Mouse (Mus musculus): ENCODE results near the gene Rps15.

Rps15 gene

GRCm38 (mm10) chr10:80315315-80315714, 23.1 kb downstream of the Rps15 start:
- no peak for DNase-seq (ENCODE audit: low read depth, low spot score)

- no peak for DNase-seq (ENCODE audit: low read depth, low spot score)
These were observed 24.1 kb downstream of the Rps15 start for GRCm38 (mm10) chr10:80316359-80316781.

DNA sequence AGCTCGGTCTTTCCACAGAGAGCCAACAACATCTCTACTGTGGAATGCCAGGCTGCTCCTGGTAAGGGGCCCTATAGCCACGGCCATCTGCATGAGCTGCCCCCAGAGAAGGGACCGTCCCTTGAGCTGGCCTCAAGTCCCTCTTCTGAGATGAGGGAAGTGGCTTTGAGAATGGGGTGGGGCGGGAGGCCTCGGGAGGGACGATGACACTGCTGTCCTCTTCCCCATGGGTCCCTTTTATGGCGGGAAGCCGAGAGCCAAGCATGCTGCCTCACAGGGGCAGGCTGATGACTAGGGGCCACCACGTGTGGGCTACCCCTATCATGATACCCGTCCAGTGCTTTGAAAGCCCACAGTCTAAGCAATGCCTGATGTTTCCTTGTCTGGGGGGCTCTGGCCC, 24.8 kb downstream of the Rps15 start:
- DNase-seq (ENCODE audit: low read depth, low spot score): no peak

GRCm38 (mm10) chr10:80320340-80320760, 28.1 kb downstream of the Rps15 start, which contains the start of gene 2310011J03Rik:
Gene 2310011J03Rik, minus strand, starts transcription at chr10:80320537.
- peak; percentile 89 for DNase-seq (ENCODE audit: low read depth, low spot score)

DNA sequence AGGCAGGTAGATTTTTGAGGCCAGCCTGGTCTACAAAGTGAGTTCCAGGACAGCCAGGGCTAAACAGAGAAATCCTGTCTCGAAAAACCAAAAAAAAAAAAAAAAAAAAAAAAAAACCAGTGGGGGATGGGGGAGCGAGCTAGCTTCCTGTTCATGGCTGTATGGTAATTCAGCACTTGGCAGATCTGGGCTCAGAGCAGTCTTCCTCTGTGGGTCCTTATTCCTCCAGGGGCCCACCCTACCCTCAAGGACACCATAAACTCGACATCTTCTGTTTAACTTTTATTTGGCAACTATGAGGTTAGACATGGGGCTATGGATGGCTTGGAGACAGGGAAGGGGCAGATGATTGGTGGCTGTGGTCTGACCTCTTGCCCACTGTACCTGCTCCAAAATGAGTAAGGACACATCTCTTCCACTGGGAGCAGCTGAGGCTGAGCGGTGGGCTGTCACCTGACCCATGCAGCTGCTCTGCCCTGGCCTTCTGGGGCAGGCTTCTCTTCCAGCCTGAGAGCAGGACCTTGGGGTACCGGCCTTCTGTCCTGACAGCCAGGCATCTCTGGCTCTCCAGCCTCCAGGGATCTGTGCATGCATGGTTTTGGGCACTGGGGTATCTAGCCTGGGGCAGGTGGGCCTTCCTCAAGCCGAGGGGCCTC, 28.9 kb downstream of the Rps15 start:
- DNase-seq (ENCODE audit: low read depth, low spot score): no peak

GRCm38 (mm10) chr10:80321670-80322581, 29.7 kb downstream of the Rps15 start:
- DNase-seq (ENCODE audit: low read depth, low spot score): no peak

- DNase-seq (ENCODE audit: low read depth, low spot score): no peak
These were observed 30.6 kb downstream of the Rps15 start for GRCm38 (mm10) chr10:80322811-80323211.

DNA sequence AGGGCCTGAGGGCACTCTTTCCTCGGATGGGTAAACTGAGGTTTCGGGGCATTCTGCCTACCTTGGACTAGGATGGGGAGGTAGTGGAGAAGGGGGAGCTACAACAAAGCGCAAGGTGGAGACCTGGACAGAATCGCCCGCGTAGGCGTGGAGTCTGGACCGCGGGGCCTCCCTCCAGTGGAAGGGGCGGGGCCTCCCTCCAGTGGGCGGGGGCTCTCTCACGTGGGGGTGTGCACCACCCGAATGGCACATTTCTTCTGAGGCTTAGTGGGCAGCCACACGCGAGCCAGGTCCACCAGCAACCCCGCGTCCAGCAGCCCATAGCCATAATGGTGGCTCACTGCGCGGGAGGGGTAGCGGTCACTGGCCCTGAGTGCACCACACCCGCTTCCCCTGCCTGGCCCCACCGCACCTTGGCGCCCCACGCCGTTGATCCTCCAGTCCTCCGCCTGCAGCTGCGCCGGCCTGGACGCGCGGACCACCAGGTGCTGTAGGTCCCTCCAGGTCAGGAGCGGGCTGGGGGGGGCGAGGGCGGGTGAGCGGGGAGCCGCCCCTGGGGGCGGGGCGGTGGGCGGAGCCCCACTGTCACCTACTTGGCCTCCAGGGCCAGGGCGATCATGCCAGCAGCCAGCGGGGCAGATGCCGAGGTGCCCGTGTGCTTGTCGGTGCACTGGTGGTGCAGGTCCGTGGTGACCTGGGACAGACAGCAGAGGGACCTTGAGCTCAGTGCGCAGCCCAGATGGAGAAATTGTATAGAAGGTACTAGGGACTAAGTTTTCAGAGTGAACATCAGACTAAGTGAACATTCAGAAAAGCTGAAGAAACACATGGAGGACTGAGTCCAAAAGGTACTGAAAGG, 31.2 kb downstream of the Rps15 start:
- peak; percentile 75 for DNase-seq (ENCODE audit: low read depth, low spot score)

DNA sequence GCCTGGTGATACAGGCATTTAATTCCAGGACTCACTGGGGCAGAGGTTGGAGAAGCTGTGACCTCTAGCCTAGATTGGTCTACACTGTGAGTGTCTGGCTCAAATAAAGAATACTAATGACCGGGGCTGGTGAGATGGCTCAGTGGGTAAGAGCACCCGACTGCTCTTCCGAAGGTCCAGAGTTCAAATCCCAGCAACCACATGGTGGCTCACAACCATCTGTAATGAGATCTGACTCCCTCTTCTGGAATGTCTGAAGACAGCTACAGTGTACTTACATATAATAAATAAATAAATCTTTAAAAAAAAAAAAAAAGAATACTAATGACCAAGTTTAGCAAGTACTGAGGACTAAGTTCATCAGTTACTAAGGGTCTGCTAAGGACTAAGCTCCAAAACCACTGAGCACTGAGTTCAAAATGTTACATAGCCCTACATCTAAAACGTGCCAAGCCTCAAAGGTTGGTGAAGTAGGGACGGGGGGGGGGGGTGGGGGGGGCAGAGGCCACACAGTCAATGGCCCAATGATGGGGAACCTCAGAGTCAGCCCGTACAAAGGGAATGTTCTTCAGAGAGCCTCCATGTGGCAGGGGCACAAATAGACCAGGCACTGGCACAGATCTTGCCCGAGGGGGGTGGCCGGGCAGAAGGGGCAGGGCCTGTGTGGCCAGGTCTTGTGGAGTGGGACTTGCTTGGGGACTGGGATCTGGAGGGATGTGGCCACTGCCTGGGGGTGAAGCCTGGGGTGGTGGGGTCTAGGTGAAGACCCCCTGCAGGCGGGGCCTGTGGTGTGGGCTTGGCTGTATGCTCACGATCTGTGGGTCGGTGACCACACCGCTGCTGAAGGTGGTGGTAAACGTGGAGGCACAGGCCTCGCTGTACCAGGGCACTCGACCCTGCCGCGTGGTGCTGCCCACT, 32.1 kb downstream of the Rps15 start:
- no peak for DNase-seq (ENCODE audit: low read depth, low spot score)

DNA sequence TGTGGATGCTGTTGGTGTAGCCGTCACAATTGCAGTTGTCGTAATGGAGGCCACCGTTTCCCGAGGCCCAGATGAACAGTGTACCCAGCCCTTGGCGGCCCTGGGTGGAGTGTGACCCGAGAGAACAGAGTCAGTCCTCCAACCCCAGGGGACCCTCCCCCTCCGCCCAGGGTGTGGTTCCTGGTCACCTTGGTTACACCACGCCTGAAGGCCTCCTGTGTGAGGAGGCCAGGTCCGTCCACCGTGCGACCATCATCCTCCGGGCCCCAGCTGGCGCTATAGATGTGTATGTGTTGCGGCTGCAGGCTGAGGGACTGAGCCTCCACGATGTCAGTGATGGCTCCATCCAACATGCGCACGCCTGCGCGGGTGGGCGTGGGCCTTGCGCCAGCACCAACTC, 32.8 kb downstream of the Rps15 start:
- DNase-seq (ENCODE audit: low read depth, low spot score): no peak

DNA sequence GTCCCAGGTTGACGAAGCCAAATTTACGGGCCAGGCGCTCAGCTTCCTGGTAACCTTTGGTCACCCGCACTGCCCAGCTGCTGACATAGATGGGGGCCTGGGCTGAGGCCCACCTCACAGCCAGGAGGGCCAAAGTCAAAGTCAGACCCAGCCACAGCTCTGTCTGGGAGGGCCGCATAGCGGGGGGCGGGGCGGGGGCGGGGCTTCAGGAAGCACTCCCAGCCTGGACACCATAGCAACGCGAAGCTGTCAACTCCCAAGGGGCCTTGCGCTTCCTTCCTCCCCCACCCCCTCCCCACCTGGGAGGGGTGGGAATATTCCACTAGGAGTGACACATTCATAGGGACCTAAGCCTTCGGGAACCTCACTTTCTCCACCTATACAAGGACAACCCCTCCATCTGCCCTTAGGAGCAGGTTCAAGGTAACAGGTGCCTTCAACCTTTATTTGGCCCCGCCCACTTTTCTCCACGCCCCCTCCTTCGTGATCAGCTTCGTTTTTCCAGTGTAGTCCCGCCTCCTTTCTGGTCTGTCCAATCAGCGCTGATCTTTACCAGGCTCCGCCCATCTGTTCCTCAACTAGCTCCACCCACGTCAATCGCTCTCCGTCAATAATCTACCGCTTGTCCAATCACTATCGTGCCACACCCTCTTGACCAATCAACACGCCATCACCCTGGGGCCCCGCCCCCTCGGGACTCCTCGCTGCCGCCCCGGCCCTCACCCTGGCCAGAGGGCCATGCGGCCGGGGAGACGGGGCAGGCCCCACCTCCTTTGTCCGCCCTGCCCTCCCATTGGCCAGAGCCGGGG, 37.2 kb downstream of the Rps15 start, which contains the start of the genes Pcsk4 and Reep6:
Gene Pcsk4, minus strand, starts transcription at position 226 of the 809 bp plus-strand sequence.
Gene Reep6, plus strand, starts transcription at position 681 of the 809 bp plus-strand sequence.
- peak; percentile 98 for DNase-seq (ENCODE audit: low read depth, low spot score)

DNA sequence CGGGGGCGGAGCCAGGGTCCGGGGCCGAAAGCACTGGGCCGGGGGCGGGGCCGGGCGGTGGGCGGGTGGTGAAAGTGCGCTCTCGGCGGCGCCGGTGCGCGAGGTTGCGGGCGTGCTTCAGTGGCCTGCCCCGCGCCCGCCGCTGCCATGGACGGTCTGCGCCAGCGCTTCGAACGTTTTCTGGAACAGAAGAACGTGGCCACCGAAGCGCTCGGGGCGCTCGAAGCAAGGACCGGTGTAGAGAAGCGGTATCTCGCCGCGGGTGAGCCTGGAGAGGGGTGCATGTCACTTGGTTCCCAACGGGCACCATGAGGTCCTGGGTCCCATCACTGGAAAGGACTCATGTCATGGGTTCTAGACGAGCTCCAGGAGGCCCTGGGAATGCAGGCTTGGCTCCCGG, 37.8 kb downstream of the Rps15 start:
- DNase-seq (ENCODE audit: low read depth, low spot score): no peak

- DNase-seq (ENCODE audit: low read depth, low spot score): no peak
These were observed 38.6 kb downstream of the Rps15 start for GRCm38 (mm10) chr10:80330888-80331287.

DNA sequence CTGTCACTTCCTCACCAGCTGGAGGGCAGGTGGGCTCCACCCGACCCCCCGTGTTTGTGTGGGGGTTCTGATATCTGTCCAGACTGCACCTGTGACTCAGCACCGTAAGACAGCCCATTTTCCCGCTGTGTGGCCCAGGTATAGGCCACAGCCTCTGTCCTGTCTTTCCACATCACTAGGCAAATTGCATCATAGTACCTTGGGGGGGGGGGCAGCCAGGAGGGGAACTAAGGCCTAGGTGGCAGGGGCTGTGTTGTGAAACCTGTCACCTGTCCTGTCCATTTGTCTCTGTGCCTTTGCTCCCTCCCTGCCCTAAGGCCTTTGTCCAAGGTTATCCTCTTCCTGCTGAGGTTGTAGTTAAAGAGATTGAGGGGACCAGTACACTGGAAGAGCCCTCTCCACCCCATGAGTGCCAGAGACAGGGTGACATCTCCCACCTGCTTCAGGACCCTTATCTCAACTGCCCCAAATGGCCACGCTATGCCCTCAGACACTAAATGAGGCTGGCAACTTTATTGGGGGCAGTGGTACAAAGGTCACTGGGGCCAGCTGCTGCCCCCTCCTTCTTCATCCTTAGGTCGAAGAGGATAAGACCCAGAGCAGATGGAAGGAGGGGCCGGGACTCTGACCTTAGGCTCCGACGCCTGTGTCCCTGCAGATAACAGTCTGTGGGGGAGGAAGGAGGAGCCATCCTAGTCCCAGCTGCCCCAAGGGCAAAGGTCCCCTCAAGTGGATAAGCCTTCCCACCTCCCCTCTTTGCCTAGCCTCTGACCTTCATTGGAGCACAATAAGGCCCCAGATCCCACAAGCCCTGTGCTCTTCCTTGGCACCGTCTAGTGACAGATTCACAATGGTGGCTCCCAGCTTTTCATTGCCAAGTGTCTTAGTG, 39.6 kb downstream of the Rps15 start:
- DNase-seq (ENCODE audit: low read depth, low spot score): no peak

DNA sequence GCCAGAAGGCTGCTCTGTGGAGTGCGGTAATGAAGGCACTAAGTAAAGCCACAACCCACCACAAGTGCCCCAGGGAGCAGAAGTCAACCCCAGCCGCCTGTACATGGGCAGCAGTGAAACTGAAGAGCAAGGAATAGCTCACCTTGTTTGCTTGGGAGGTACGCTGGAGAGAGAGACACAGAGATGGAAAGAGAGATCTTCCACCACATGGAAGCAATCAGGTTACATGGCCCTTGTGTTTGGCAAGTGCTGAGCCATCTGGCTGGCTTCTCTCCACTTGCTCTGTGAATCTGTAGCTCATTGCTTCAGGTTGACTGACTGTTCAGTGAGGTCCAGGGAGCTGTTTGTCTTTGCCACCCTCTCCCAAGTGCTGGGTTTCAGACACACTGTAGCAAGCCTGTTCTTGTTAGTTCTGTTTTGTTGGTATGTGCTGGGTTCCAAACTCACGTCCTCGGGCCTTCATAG, 40.3 kb downstream of the Rps15 start:
- DNase-seq (ENCODE audit: low read depth, low spot score): no peak

GRCm38 (mm10) chr10:80336263-80336662, 44.0 kb downstream of the Rps15 start:
- no peak for DNase-seq (ENCODE audit: low read depth, low spot score)

GRCm38 (mm10) chr10:80339941-80340750, 47.9 kb downstream of the Rps15 start:
- DNase-seq (ENCODE audit: low read depth, low spot score): peak; percentile 79

DNA sequence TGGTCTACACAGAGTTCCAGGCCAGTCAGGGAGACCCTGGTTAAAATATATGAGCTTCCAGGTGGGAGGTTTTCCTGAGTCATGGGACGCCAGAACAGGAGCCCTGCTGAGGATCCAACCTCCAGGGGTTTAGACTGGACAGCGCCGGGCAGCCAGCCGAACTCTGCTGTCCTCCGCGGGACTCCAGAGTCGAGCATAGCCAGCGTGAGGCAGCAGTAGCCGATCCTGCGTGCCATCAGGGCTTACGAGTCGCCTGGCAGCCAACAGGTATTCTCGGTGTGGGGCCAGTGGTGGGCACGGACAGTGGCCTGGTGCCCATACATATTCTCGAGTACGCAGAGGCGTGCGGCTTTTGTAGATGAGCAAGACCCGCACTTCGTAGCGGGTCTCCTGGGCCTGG, 48.8 kb downstream of the Rps15 start:
- no peak for DNase-seq (ENCODE audit: low read depth, low spot score)
